Mouse (Mus musculus): ENCODE measurements at regions not wholly inside any gene's neighbourhood (a gene's known extent, or its start where the extent isn't known, plus 50 kb on each side); places are given as distances from the start of the nearest gene placed in this dataset.

DNA sequence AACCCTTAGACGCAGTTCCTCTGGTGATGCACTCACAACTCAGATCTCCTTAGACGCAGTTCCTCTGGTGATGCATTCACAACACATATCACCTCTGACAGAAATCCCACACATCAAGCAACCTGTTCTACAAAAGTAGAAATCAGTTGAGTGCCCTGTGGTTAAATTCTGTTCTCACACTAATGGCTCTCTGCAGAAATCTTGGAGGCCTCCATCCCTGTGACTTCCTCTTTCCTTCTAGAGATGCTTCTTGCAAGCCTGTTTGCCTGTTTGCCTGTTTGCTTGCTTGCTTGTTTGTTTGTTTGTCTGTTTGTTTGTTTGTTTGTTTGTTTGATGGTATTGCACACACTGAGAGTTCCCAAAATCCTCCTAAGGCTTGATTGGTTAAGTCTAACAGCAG is 175.2 kb downstream of the Kdr start:
- peaks cover 3 to 21% of the 10 kb centered on the region in 2 experiments for H3K4me1 ChIP-seq (ENCODE audit: control insufficient read depth in 1 of 2, insufficient read depth in 2 of 2, low read length in 2 of 2)
- no peaks in the 10 kb centered on the region; a peak in 1 of 4 replicates for H3K27me3 ChIP-seq (ENCODE audit: control insufficient read depth in 1 of 2, insufficient read depth in 2 of 2, low read length in 2 of 2)
- H3K9ac ChIP-seq (ENCODE audit: control insufficient read depth, low read depth, low read length, poor library complexity, severe bottlenecking): no peak overlapping the region
- H3K79me2 ChIP-seq (ENCODE audit: control insufficient read depth, insufficient read depth, low read length, poor library complexity): no peaks in the 10 kb centered on the region
- H3K9me3 ChIP-seq (replicated peaks; ENCODE audit: insufficient read depth, low read length): no peaks in the 10 kb centered on the region
- peaks cover 0 to 10% of the 10 kb centered on the region in 2 experiments; a peak in 2 of 4 replicates for H3K36me3 ChIP-seq (ENCODE audit: control insufficient read depth in 1 of 2, insufficient read depth in 2 of 2, low read length in 2 of 2)
- TF ChIP-seq RCOR1 (IDR thresholded peaks at IDR 0.05; ENCODE audit: low read depth, low read length): peak; percentile 86
- no peak for TF ChIP-seq CTCF (IDR thresholded peaks at IDR 0.05 in 2 of 3, conservative IDR thresholded peaks at IDR 0.05 in 1 of 3; ENCODE audit: control insufficient read depth in 1 of 3, insufficient read depth in 1 of 3, low read depth in 2 of 3, low read length in 3 of 3, poor library complexity in 1 of 3, severe bottlenecking in 1 of 3)
- no peak overlapping the region for H3K4me3 ChIP-seq (ENCODE audit: control insufficient read depth in 1 of 2, insufficient read depth in 1 of 2, low read depth in 2 of 2, low read length in 2 of 2)
- no peak overlapping the region for H3K27ac ChIP-seq (ENCODE audit: control insufficient read depth, low read depth, low read length)
- peak; percentile 57 for DNase-seq (ENCODE audit: low read depth, low spot score)

DNA sequence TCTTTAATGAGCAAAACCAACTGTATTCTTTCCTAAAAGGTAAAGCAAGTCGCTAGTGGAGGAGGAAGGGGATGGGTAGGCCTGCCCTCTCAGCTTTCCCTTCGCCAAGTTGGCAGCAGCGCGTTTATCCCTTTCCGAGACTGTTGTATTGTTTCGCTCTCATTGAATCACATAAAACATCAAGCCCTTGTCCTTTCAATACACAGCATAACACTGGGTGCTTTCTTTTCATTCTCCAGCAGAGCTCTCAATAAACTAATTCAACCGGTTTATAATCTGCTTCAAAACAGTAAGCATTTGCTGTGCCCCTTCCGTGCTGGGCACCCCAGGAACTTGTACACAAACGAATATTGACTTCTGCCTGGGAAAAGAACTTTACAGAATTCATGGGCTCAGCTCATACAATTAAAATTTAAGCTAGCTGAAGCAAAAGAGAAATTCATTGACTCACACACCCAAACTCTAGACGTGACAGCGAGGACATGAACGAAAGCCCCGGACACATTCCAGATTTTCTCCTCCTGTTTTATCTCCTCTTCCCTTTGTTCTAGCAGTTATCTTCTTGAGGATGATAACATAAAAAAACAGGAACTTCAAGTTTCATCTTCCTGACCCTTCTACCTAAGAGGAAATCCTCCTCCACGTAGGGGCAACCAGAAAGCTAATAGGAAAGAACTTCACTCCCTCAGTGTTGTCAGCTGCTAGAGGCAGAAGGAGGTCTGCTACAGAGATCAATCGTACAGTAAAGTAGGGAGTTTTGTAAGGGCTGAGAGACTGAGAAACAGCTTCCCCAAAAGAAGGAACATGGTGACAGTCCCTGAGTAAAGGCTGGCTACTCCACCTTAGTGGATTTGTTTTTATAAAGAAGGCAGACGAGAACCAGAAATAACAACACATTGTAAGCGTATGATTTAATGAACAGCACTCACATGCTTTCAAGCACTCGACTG is 177.9 kb downstream of the Kdr start:
- H3K9ac ChIP-seq (ENCODE audit: control insufficient read depth, low read depth, low read length, poor library complexity, severe bottlenecking): peak overlapping the region; percentile 31; the same call in 1 of the 2 replicates
- H3K36me3 ChIP-seq (ENCODE audit: control insufficient read depth in 1 of 2, insufficient read depth in 2 of 2, low read length in 2 of 2): peaks cover 0 to 10% of the 10 kb centered on the region in 2 experiments; a peak in 2 of 4 replicates
- H3K27ac ChIP-seq (ENCODE audit: control insufficient read depth, low read depth, low read length): no peak overlapping the region
- H3K9me3 ChIP-seq (replicated peaks; ENCODE audit: insufficient read depth, low read length): no peaks in the 10 kb centered on the region
- peaks cover 3 to 21% of the 10 kb centered on the region in 2 experiments for H3K4me1 ChIP-seq (ENCODE audit: control insufficient read depth in 1 of 2, insufficient read depth in 2 of 2, low read length in 2 of 2)
- no peaks in the 10 kb centered on the region for H3K27me3 ChIP-seq (ENCODE audit: control insufficient read depth in 1 of 2, insufficient read depth in 2 of 2, low read length in 2 of 2)
- peak; percentile 43 for DNase-seq (ENCODE audit: low read depth, low spot score)
- peak overlapping the region; percentile 4 to 17; a peak in 3 of 4 replicates for H3K4me3 ChIP-seq (ENCODE audit: control insufficient read depth in 1 of 2, insufficient read depth in 1 of 2, low read depth in 2 of 2, low read length in 2 of 2)
- H3K79me2 ChIP-seq (ENCODE audit: control insufficient read depth, insufficient read depth, low read length, poor library complexity): no peaks in the 10 kb centered on the region
- TF ChIP-seq SMC3 (IDR thresholded peaks at IDR 0.05; ENCODE audit: low read depth, low read length) (no peak), USF2 (IDR thresholded peaks at IDR 0.05; ENCODE audit: borderline replicate concordance in 1 of 2, insufficient read depth in 1 of 2, low read depth in 1 of 2, low read length in 2 of 2) (no peak), RAD21 (IDR thresholded peaks at IDR 0.05; ENCODE audit: low read depth, low read length) (no peak), GABPA (IDR thresholded peaks at IDR 0.05; ENCODE audit: low read depth, low read length) (no peak), GATA1 (IDR thresholded peaks at IDR 0.05; ENCODE audit: low read depth, low read length) (peak; percentile 85), MEF2A (IDR thresholded peaks at IDR 0.05; ENCODE audit: extremely low read depth, insufficient replicate concordance, low read depth, low read length, poor library complexity, severe bottlenecking) (no peak), ZMIZ1 (IDR thresholded peaks at IDR 0.05; ENCODE audit: low read depth, low read length) (no peak), NRF1 (IDR thresholded peaks at IDR 0.05; ENCODE audit: insufficient read depth, low read depth, low read length, poor library complexity, severe bottlenecking) (no peak), UBTF (IDR thresholded peaks at IDR 0.05; ENCODE audit: borderline replicate concordance, insufficient read depth, low read depth, low read length) (no peak), BHLHE40 (IDR thresholded peaks at IDR 0.05; ENCODE audit: borderline replicate concordance, low read depth, low read length) (no peak), E2F4 (IDR thresholded peaks at IDR 0.05; ENCODE audit: borderline replicate concordance, low read depth, low read length) (no peak), MAZ (IDR thresholded peaks at IDR 0.05; ENCODE audit: low read depth, low read length) (no peak), EP300 (IDR thresholded peaks at IDR 0.05; ENCODE audit: low read depth in 1 of 2, low read length in 2 of 2) (peak; percentile 67 to 76), POLR2AphosphoS2 (IDR thresholded peaks at IDR 0.05; ENCODE audit: low read length) (no peak), SIN3A (IDR thresholded peaks at IDR 0.05; ENCODE audit: low read length) (no peak), CHD2 (IDR thresholded peaks at IDR 0.05; ENCODE audit: low read length) (no peak), USF1 (IDR thresholded peaks at IDR 0.05; ENCODE audit: low read depth, low read length) (no peak), CTCF (IDR thresholded peaks at IDR 0.05 in 2 of 3, conservative IDR thresholded peaks at IDR 0.05 in 1 of 3; ENCODE audit: control insufficient read depth in 1 of 3, insufficient read depth in 1 of 3, low read depth in 2 of 3, low read length in 3 of 3, poor library complexity in 1 of 3, severe bottlenecking in 1 of 3) (no peak), MYC (IDR thresholded peaks at IDR 0.05; ENCODE audit: low read depth, low read length) (no peak), POLR2AphosphoS5 (IDR thresholded peaks at IDR 0.05; ENCODE audit: borderline replicate concordance, low read depth, low read length) (no peak), ZC3H11A (IDR thresholded peaks at IDR 0.05; ENCODE audit: low read depth, low read length) (no peak), KAT2A (conservative IDR thresholded peaks at IDR 0.05; ENCODE audit: low read depth, low read length) (no peak), MXI1 (IDR thresholded peaks at IDR 0.05; ENCODE audit: low read depth, low read length) (no peak), JUND (IDR thresholded peaks at IDR 0.05; ENCODE audit: low read depth, low read length) (no peak), CHD1 (IDR thresholded peaks at IDR 0.05; ENCODE audit: low read depth, low read length) (no peak), ZKSCAN1 (IDR thresholded peaks at IDR 0.05; ENCODE audit: low read depth, low read length) (no peak), POLR2A (IDR thresholded peaks at IDR 0.05; ENCODE audit: control insufficient read depth in 1 of 2, insufficient read depth in 1 of 2, low read depth in 1 of 2, low read length in 2 of 2, poor library complexity in 1 of 2) (no peak)

Data from MEL (cell line).